Mouse (Mus musculus): ENCODE measurements around the gene Mymk. TPM values are rescaled to one million over a fixed set of nuclear protein-coding genes. Genes with fewer than 3 reads are reported as not detected.

The Mymk gene
- total RNA-seq, 1 experiment from 2014 or later = not detected

GRCm38 (mm10) chr2:27083761-27084475 lies 11.9 kb upstream of the Mymk start:
- ATAC-seq (ENCODE audit: extremely low read depth, insufficient number of reproducible peaks, low FRiP score, poor library complexity, severe bottlenecking) = no peak

DNA sequence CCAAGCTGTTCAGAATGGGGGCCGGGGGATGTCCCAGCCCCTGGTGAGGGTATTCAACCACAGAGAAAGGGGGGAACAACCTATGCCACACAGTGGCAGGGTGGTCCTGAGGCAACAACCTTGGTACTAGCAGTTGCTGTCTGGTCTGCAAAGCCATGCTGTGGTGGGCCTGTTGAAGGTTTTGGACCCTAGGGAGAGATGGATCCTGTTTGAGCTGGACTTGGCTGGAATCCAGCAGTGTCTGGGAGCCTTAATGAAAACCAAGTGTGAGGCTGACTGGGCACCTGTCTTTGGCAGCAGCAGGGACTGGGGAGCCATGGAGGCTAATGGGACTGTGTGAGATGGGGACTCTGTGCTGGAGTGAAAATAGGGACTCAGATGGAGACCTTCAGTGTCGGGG lies 7.7 kb upstream of the Mymk start:
- ATAC-seq (ENCODE audit: extremely low read depth, insufficient number of reproducible peaks, low FRiP score, poor library complexity, severe bottlenecking) = no peak

- ATAC-seq (ENCODE audit: extremely low read depth, insufficient number of reproducible peaks, low FRiP score, poor library complexity, severe bottlenecking) = no peak
Measured at GRCm38 (mm10) chr2:27079152-27079584, 7.2 kb upstream of the Mymk start, which contains the start of gene Adamtsl2. Gene Adamtsl2, plus strand, starts transcription at chr2:27079379.

DNA sequence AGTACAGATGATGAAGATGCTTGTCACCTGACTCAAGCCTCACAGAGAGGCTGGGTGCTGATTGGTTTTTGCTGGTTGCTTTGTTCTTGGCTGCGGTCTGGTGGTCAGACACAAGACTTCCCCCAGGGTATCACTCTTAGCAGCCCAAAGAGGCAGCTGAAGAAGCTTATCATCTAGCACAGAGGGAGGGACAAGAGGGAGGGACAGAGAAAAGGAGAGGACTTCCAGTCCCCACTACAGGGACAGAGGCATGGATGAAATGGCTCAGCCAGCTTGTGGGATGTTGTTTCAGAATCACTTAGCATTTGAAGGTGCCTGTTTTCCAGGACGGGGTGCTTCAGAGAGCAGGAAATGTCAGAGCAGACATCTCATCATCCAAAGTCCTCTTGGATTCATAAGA lies 6.3 kb upstream of the Mymk start:
- ATAC-seq (ENCODE audit: extremely low read depth, insufficient number of reproducible peaks, low FRiP score, poor library complexity, severe bottlenecking) = no peak

- ATAC-seq (ENCODE audit: extremely low read depth, insufficient number of reproducible peaks, low FRiP score, poor library complexity, severe bottlenecking) = no peak
Measured at GRCm38 (mm10) chr2:27077655-27078244, 5.8 kb upstream of the Mymk start.

GRCm38 (mm10) chr2:27075485-27075884 lies 3.5 kb upstream of the Mymk start:
- peak; percentile 47; the same call in 1 of the 2 replicates for ATAC-seq (ENCODE audit: extremely low read depth, insufficient number of reproducible peaks, low FRiP score, poor library complexity, severe bottlenecking)

GRCm38 (mm10) chr2:27074804-27075203 lies 2.8 kb upstream of the Mymk start:
- no peak for ATAC-seq (ENCODE audit: extremely low read depth, insufficient number of reproducible peaks, low FRiP score, poor library complexity, severe bottlenecking)

GRCm38 (mm10) chr2:27073407-27073806 lies 1.4 kb upstream of the Mymk start:
- ATAC-seq (ENCODE audit: extremely low read depth, insufficient number of reproducible peaks, low FRiP score, poor library complexity, severe bottlenecking) = no peak

DNA sequence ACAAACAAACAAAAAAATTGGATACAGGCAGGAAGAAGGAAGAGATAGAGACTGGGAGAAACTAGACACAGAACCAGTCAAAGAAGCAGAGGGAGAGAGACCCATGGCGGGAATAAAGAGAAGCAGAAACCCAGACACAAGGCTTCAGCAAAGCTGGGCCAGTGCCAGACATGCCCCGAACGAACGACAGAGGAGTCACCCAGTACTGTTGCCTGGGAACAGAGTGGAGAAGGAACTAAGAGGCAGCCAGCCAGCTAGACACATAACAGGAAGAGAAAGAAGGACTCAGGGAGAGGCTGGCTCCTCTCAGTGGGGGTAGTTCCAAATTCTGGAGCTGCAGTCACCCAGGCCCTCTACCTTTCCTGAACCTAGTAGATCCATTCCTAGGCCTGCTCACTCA lies 842 bp downstream of the Mymk start:
- no peak for ATAC-seq (ENCODE audit: extremely low read depth, insufficient number of reproducible peaks, low FRiP score, poor library complexity, severe bottlenecking)

GRCm38 (mm10) chr2:27070247-27070813 lies 1.6 kb downstream of the Mymk start:
- ATAC-seq (ENCODE audit: extremely low read depth, insufficient number of reproducible peaks, low FRiP score, poor library complexity, severe bottlenecking) = no peak

DNA sequence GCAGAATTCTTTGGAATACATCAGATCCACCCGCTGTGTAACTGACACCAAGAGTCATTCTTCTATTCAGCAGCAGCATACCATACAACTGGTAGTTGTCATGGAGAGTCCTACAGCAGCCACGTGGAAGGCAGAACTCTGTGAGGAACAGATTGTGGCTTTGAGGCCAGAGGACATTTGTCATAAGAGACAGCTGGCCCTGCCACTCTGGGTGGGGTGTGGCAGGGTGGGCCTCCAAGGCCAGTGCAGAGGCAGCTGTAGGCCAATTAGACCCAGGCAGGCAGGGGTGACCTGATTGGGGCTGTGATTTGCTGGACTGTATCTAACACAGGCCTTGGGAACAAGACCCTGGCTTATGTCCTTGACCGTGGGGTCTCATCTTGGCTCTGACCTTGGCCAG lies 2.3 kb downstream of the Mymk start:
- no peak for ATAC-seq (ENCODE audit: extremely low read depth, insufficient number of reproducible peaks, low FRiP score, poor library complexity, severe bottlenecking)

DNA sequence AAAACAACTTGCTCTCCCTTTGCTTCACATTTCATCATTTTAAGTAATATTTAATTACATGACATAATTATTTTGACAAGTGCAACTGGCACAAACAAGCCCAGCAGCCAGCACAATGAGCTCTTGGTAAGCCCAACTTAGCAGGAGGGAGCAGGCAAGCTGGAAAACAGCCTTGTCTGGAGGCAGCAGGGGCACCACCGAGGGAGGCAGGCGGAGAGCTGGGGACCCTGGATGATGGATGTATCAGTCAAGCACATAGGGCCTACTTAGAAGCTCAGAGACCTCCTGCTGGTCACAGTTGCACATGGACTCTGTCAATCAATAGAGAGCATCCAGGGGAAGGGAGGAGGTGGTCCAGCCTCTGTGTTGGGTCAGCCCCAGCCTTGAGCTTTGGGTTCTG lies 4.0 kb downstream of the Mymk start:
- no peak for ATAC-seq (ENCODE audit: extremely low read depth, insufficient number of reproducible peaks, low FRiP score, poor library complexity, severe bottlenecking)

DNA sequence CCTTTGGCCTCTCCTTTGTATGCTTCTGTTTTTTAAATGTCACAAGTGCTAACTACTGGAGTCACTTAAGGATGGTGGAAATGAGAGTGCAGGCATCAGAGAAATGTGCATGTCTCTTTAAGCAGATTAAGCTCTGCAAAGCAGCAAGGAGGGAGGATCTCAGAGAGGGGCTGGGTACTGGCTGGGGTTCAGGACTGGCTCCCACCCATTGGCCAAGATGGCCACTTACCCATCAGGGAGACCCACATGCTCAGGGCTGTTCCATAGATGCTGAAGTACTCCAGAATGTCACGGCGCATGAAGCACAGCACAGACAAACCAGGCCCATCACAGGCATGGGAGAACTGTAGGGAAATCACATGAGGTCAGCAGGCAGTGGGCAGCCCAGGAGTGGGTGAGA lies 4.9 kb downstream of the Mymk start:
- ATAC-seq (ENCODE audit: extremely low read depth, insufficient number of reproducible peaks, low FRiP score, poor library complexity, severe bottlenecking) = no peak

DNA sequence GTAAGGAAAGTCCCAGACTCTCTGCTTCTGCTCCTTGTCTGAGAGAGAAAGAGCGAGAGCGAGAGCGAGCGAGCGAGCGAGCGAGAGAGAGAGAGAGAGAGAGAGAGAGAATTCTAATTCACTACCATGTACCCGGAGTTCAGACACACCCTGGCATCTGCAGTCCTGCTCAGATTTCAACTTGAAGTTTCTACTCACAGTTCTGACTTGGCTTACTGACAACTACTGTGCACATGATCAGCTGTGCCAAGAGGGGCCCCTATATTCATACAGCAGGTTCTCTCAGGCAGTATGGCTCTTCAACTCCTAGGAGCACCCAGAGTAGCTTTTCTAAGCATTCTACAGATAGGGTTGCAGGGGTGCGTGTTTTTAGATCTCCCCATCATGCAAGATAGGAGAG lies 12.8 kb downstream of the Mymk start:
- no peak for ATAC-seq (ENCODE audit: extremely low read depth, insufficient number of reproducible peaks, low FRiP score, poor library complexity, severe bottlenecking)

DNA sequence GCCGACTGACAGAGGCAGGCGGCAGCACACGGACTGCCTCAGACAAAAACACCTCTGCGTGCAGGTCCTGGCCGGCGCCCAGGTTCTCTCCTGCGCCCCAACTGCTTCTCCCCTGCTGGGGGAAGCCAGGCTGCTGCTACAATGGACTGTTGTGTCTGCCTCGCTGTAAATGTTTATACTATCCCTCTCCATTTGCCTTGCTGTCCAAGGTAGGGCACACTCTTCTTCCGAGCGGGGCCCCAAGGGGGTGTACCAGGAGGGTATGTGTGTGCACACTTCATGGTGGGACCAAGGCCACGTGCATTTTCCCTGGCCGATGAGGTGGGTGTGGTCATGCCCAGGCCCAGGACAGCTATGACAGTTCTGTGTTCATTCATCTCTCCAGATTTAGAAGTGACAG lies 13.2 kb downstream of the Mymk start:
- no peak for ATAC-seq (ENCODE audit: extremely low read depth, insufficient number of reproducible peaks, low FRiP score, poor library complexity, severe bottlenecking)

DNA sequence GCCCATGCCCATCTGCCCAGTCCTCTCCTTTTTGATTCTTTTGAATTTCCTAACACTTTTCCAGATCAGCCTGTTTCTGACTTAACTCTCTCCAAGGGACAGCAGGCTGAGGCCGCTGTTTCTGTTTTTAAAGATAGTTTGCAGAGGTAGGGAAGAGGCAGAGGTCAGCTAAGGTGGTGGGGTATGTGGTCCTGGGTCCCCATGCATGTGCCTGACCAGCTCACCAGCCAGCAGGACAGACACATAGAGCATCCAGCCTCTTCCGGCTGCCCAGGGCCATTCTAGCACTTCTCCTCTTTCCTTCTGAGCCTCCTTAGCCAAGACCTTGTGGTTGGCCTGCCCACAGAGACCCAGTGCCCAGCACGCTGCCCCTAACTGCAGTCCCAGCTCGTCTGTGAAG lies 13.7 kb downstream of the Mymk start:
- no peak for ATAC-seq (ENCODE audit: extremely low read depth, insufficient number of reproducible peaks, low FRiP score, poor library complexity, severe bottlenecking)

DNA sequence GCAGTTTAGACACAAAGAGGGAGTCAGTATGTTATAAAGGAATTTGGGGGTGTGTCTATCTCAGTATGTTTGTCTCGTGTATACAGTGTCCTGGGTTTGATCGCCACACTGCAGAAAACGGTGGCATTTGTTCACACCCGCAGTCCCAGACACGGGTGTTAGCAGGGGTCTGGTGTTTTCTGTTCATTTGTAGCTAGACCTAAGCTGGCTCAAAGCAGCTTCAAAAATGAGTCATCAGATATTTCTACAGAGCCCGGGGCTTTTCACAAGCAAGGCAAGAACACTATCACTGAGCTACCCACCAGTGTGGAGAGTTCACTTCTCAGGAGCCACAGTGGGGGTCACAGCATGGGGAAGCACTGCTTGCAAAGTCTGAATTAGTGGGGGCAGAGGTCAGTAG lies 22.6 kb downstream of the Mymk start:
- no peak for ATAC-seq (ENCODE audit: extremely low read depth, insufficient number of reproducible peaks, low FRiP score, poor library complexity, severe bottlenecking)

- no peak for ATAC-seq (ENCODE audit: extremely low read depth, insufficient number of reproducible peaks, low FRiP score, poor library complexity, severe bottlenecking)
Measured at GRCm38 (mm10) chr2:27045979-27046770, 25.8 kb downstream of the Mymk start.

- no peak for ATAC-seq (ENCODE audit: extremely low read depth, insufficient number of reproducible peaks, low FRiP score, poor library complexity, severe bottlenecking)
Measured at GRCm38 (mm10) chr2:27044641-27045040, 27.3 kb downstream of the Mymk start.

GRCm38 (mm10) chr2:27044166-27044565 lies 27.8 kb downstream of the Mymk start:
- ATAC-seq (ENCODE audit: extremely low read depth, insufficient number of reproducible peaks, low FRiP score, poor library complexity, severe bottlenecking) = no peak
